Mouse (Mus musculus): ENCODE results near the gene Racgap1. TPM values are rescaled to one million over a fixed set of nuclear protein-coding genes. Genes with fewer than 3 reads are reported as not detected.

The Racgap1 gene
- polyA plus RNA-seq, 1 experiment from 2014 or later: 31.9 TPM

- Histone ChIP-seq H3K9ac (replicated peaks) (no peak overlapping the region), H3K4me2 (ENCODE audit: low read depth, low read length) (no peak overlapping the region), H3K36me3 (replicated peaks; ENCODE audit: insufficient read depth, low read length) (peaks cover 33% of the 10 kb centered on the region), H3K4me1 (ENCODE audit: insufficient read depth) (peaks cover 3% of the 10 kb centered on the region), H3K9me3 (ENCODE audit: low read length) (no peaks in the 10 kb centered on the region), H3K27me3 (ENCODE audit: insufficient read depth, low read length) (peaks cover 12% of the 10 kb centered on the region), H3K4me3 (ENCODE audit: low read depth, low read length) (no peak overlapping the region), H3K27ac (ENCODE audit: low read depth) (no peak overlapping the region)
- no peak for ATAC-seq
- TF ChIP-seq CTCF (IDR thresholded peaks at IDR 0.05; ENCODE audit: low read depth): no peak
- no peak for TF ChIP-seq EP300 (IDR thresholded peaks at IDR 0.05; ENCODE audit: low read depth)
- 78% methylated on average over 3 of the region's 3 CpGs for WGBS (ENCODE audit: insufficient replicate concordance)
- no peak for DNase-seq
These were observed 32.9 kb downstream of the Racgap1 start for GRCm38 (mm10) chr15:99618595-99618994.

GRCm38 (mm10) chr15:99615246-99615645, 36.2 kb downstream of the Racgap1 start:
- H3K4me3 ChIP-seq (ENCODE audit: low read depth, low read length): no peak overlapping the region
- WGBS (ENCODE audit: insufficient replicate concordance): 58% methylated on average over 9 of the region's 9 CpGs
- 0 out of 2 replicates have a peak, but pooled peaks cover 3% of the 10 kb centered on the region for H3K9me3 ChIP-seq (ENCODE audit: low read length)
- H3K4me2 ChIP-seq (ENCODE audit: low read depth, low read length): no peak overlapping the region
- peaks cover 3% of the 10 kb centered on the region for H3K4me1 ChIP-seq (ENCODE audit: insufficient read depth)
- peaks cover 20% of the 10 kb centered on the region for H3K27me3 ChIP-seq (ENCODE audit: insufficient read depth, low read length)
- no peak overlapping the region for H3K27ac ChIP-seq (ENCODE audit: low read depth)
- H3K36me3 ChIP-seq (replicated peaks; ENCODE audit: insufficient read depth, low read length): peaks cover 4% of the 10 kb centered on the region; the same call in 1 of the 2 replicates
- H3K9ac ChIP-seq (replicated peaks): no peak overlapping the region
- DNase-seq (no peak), ATAC-seq (peak; percentile 53; the same call in 1 of the 2 replicates)
- TF ChIP-seq EP300 (IDR thresholded peaks at IDR 0.05; ENCODE audit: low read depth) (no peak), CTCF (IDR thresholded peaks at IDR 0.05; ENCODE audit: low read depth) (no peak)

GRCm38 (mm10) chr15:99614753-99615152, 36.7 kb downstream of the Racgap1 start:
- peaks cover 3% of the 10 kb centered on the region for H3K4me1 ChIP-seq (ENCODE audit: insufficient read depth)
- no peak overlapping the region for H3K4me3 ChIP-seq (ENCODE audit: low read depth, low read length)
- no peak overlapping the region for H3K9ac ChIP-seq (replicated peaks)
- DNase-seq (no peak), ATAC-seq (peak; percentile 23; the same call in 1 of the 2 replicates)
- no peak overlapping the region for H3K27ac ChIP-seq (ENCODE audit: low read depth)
- 0 out of 2 replicates have a peak, but pooled peaks cover 3% of the 10 kb centered on the region for H3K9me3 ChIP-seq (ENCODE audit: low read length)
- peaks cover 4% of the 10 kb centered on the region; the same call in 1 of the 2 replicates for H3K36me3 ChIP-seq (replicated peaks; ENCODE audit: insufficient read depth, low read length)
- peaks cover 20% of the 10 kb centered on the region for H3K27me3 ChIP-seq (ENCODE audit: insufficient read depth, low read length)
- WGBS (ENCODE audit: insufficient replicate concordance): 23% methylated on average over 12 of the region's 12 CpGs
- H3K4me2 ChIP-seq (ENCODE audit: low read depth, low read length): no peak overlapping the region
- TF ChIP-seq EP300 (IDR thresholded peaks at IDR 0.05; ENCODE audit: low read depth) (no peak), CTCF (IDR thresholded peaks at IDR 0.05; ENCODE audit: low read depth) (no peak)

- Histone ChIP-seq H3K4me1 (ENCODE audit: insufficient read depth) (peaks cover 4% of the 10 kb centered on the region), H3K4me3 (ENCODE audit: low read depth, low read length) (no peak overlapping the region), H3K4me2 (ENCODE audit: low read depth, low read length) (no peak overlapping the region), H3K36me3 (replicated peaks; ENCODE audit: insufficient read depth, low read length) (no peaks in the 10 kb centered on the region), H3K9me3 (ENCODE audit: low read length) (0 out of 2 replicates have a peak, but pooled peaks cover 3% of the 10 kb centered on the region), H3K9ac (replicated peaks) (no peak overlapping the region), H3K27me3 (ENCODE audit: insufficient read depth, low read length) (peaks cover 20% of the 10 kb centered on the region), H3K27ac (ENCODE audit: low read depth) (no peak overlapping the region)
- ATAC-seq: no peak
- 68% methylated on average over 13 of the region's 13 CpGs for WGBS (ENCODE audit: insufficient replicate concordance)
- TF ChIP-seq EP300 (IDR thresholded peaks at IDR 0.05; ENCODE audit: low read depth): no peak
- TF ChIP-seq CTCF (IDR thresholded peaks at IDR 0.05; ENCODE audit: low read depth): no peak
- DNase-seq: no peak
These were observed 37.2 kb downstream of the Racgap1 start for GRCm38 (mm10) chr15:99614273-99614672.

- 0 out of 2 replicates have a peak, but pooled peaks cover 3% of the 10 kb centered on the region for H3K9me3 ChIP-seq (ENCODE audit: low read length)
- H3K9ac ChIP-seq (replicated peaks): no peak overlapping the region
- H3K36me3 ChIP-seq (replicated peaks; ENCODE audit: insufficient read depth, low read length): no peaks in the 10 kb centered on the region
- H3K4me1 ChIP-seq (ENCODE audit: insufficient read depth): peaks cover 13% of the 10 kb centered on the region
- 68% methylated on average over 7 of the region's 7 CpGs for WGBS (ENCODE audit: insufficient replicate concordance)
- no peak overlapping the region for H3K4me3 ChIP-seq (ENCODE audit: low read depth, low read length)
- H3K27ac ChIP-seq (ENCODE audit: low read depth): no peak overlapping the region
- ATAC-seq: no peak
- TF ChIP-seq EP300 (IDR thresholded peaks at IDR 0.05; ENCODE audit: low read depth) (no peak), CTCF (IDR thresholded peaks at IDR 0.05; ENCODE audit: low read depth) (no peak)
- H3K4me2 ChIP-seq (ENCODE audit: low read depth, low read length): no peak overlapping the region
- no peak for DNase-seq
- H3K27me3 ChIP-seq (ENCODE audit: insufficient read depth, low read length): peaks cover 24% of the 10 kb centered on the region
These were observed 39.9 kb downstream of the Racgap1 start for GRCm38 (mm10) chr15:99611563-99611962.

GRCm38 (mm10) chr15:99608382-99609125, 42.9 kb downstream of the Racgap1 start:
- Histone ChIP-seq H3K9ac (replicated peaks) (no peak overlapping the region), H3K4me1 (ENCODE audit: insufficient read depth) (peaks cover 10% of the 10 kb centered on the region), H3K4me2 (ENCODE audit: low read depth, low read length) (no peak overlapping the region), H3K36me3 (replicated peaks; ENCODE audit: insufficient read depth, low read length) (no peaks in the 10 kb centered on the region), H3K27ac (ENCODE audit: low read depth) (no peak overlapping the region), H3K27me3 (ENCODE audit: insufficient read depth, low read length) (peaks cover 13% of the 10 kb centered on the region; the same call in 1 of the 2 replicates), H3K4me3 (ENCODE audit: low read depth, low read length) (no peak overlapping the region), H3K9me3 (ENCODE audit: low read length) (0 out of 2 replicates have a peak, but pooled peaks cover 3% of the 10 kb centered on the region)
- TF ChIP-seq EP300 (IDR thresholded peaks at IDR 0.05; ENCODE audit: low read depth) (no peak), CTCF (IDR thresholded peaks at IDR 0.05; ENCODE audit: low read depth) (no peak)
- ATAC-seq (peak; percentile 47; the same call in 1 of the 2 replicates), DNase-seq (peak; percentile 69)
- 71% methylated on average over 13 of the region's 13 CpGs for WGBS (ENCODE audit: insufficient replicate concordance)

Measured in liver, postnatal 0 days (tissue).